In the genomic region with DNA sequence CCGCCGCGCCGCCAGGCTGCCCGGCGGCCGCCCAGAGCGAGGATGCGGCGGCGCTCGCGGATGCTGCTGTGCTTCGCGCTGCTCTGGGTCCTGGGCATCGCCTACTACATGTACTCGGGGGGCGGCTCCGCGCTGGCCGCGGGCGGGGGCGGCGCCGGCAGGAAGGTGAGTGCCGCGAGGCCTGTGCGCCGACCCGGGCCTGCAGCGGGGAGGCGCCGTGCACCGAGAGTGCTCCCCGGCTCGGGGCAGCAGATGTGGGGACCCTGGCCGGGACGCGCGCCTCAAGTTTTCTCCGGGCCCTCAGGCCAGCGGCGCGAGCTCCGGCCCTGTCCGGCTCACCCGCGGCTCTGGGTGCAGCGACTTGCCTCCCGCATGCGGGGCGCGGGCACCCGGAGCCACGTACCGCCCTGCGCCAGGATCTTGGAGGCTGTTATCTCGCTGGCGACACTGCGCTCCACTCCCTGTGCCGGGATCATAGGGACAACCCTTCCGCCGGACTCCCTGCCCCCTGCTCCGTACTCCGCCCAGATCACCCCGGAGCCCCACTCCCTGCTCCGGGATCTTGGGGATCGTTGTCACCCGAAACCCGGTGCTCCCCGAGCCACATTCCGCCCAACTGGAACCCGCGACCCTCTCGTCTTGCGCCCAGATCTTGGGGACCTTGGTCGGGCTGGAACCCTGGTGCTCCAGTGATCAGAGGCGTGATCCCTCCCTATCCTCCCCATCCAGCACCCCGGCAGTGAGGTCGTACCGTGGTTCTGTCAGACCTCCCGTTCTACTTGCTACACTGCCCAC, we compare ENCODE assay signal across 8 mouse cellular contexts. TPM values are rescaled to one million over a fixed set of nuclear protein-coding genes. Genes with fewer than 3 reads are reported as not detected.
DNase-seq lines count a peak whose midpoint lies in the region; ATAC-seq and TF ChIP-seq lines count a peak whose summit lies in the region.

No protein-coding gene starts in this region.

- H3K79me2 ChIP-seq in MEL (ENCODE audit: control insufficient read depth, insufficient read depth, low read length, poor library complexity), result peaks cover 2% of the 10 kb centered on the region; the same call in 1 of the 2 replicates

- peak; percentile 5; the same call in 1 of the 2 replicates for ATAC-seq in common myeloid progenitor, adult 5-6 weeks (replicated peaks; ENCODE audit: low read depth, poor library complexity, severe bottlenecking)

- peak overlapping the region; percentile 77 for H3K9ac ChIP-seq in MEL (ENCODE audit: control insufficient read depth, low read depth, low read length, poor library complexity, severe bottlenecking)

- no peaks in the 10 kb centered on the region for H3K9me3 ChIP-seq in MEL (replicated peaks; ENCODE audit: insufficient read depth, low read length)

- peak; percentile 95 for DNase-seq in heart, adult 11 months
- no peak for DNase-seq in heart, postnatal 14 days
- peak; percentile 46 for DNase-seq in MEL (ENCODE audit: low read depth, low spot score)
- peak; percentile 65 for DNase-seq in gastrocnemius, postnatal 14 days
- peak; percentile 31 for DNase-seq in kidney, adult 2 months
- DNase-seq in lung, postnatal 10 days, result peak; percentile 73

- H3K36me3 ChIP-seq in MEL (ENCODE audit: control insufficient read depth in 1 of 2, insufficient read depth in 2 of 2, low read length in 2 of 2), result no peaks in the 10 kb centered on the region
- H3K36me3 ChIP-seq in kidney, adult 2 months (ENCODE audit: control insufficient read depth, insufficient read depth, low read length), result no peaks in the 10 kb centered on the region
- H3K36me3 ChIP-seq in small intestine, adult 2 months (ENCODE audit: control insufficient read depth, insufficient read depth, low read length), result no peaks in the 10 kb centered on the region

- TF ChIP-seq EP300 in MEL (IDR thresholded peaks at IDR 0.05; ENCODE audit: low read depth in 1 of 2, low read length in 2 of 2), result no peak

- TF ChIP-seq POLR2A in MEL (IDR thresholded peaks at IDR 0.05; ENCODE audit: control insufficient read depth in 1 of 2, insufficient read depth in 1 of 2, low read depth in 1 of 2, low read length in 2 of 2, poor library complexity in 1 of 2), result peak in 1 of 2 experiments; percentile 39; a peak in 1 of 4 replicates
- TF ChIP-seq POLR2A in kidney, adult 2 months (IDR thresholded peaks at IDR 0.05; ENCODE audit: low read depth, low read length), result no peak
- peak; percentile 21; the same call in 1 of the 2 replicates for TF ChIP-seq POLR2A in small intestine, adult 2 months (IDR thresholded peaks at IDR 0.05; ENCODE audit: low read depth, low read length)

- no peak for TF ChIP-seq RAD21 in MEL (IDR thresholded peaks at IDR 0.05; ENCODE audit: low read depth, low read length)

- H3K27me3 ChIP-seq in MEL (ENCODE audit: control insufficient read depth in 1 of 2, insufficient read depth in 2 of 2, low read length in 2 of 2), result no peaks in the 10 kb centered on the region
- no peaks in the 10 kb centered on the region for H3K27me3 ChIP-seq in kidney, adult 2 months (replicated peaks; ENCODE audit: control insufficient read depth, insufficient read depth, low read length)
- no peaks in the 10 kb centered on the region for H3K27me3 ChIP-seq in small intestine, adult 2 months (ENCODE audit: control insufficient read depth, insufficient read depth, low read length)

- intact Hi-C loops in heart, postnatal 14 days (cut with DNase I), result loop anchor here (2.0 kb wide), 3 partner anchors 55 to 179 kb away; no protein-coding TSS in a partner anchor
- intact Hi-C loops in gastrocnemius, postnatal 14 days (cut with DNase I; ENCODE audit: low total_unique reads), result loop anchor here (5.0 to 10.0 kb wide), 2 partner anchors 53 to 116 kb away; no protein-coding TSS in a partner anchor

- H3K27ac ChIP-seq in MEL (ENCODE audit: control insufficient read depth, low read depth, low read length), result no peak overlapping the region
- 0 out of 2 replicates have a peak overlapping the region, but pooled peaks have one; percentile 19 for H3K27ac ChIP-seq in kidney, adult 2 months (ENCODE audit: insufficient read depth, low read depth, low read length)
- H3K27ac ChIP-seq in small intestine, adult 2 months (ENCODE audit: insufficient read depth, low read depth, low read length), result peak overlapping the region; percentile 44

- WGBS in kidney, adult 2 months, result 1% methylated on average over 79 of the region's 83 CpGs
- WGBS in small intestine, adult 2 months, result 2% methylated on average over 83 of the region's 83 CpGs

- no peak for TF ChIP-seq CTCF in MEL (IDR thresholded peaks at IDR 0.05 in 2 of 3, conservative IDR thresholded peaks at IDR 0.05 in 1 of 3; ENCODE audit: control insufficient read depth in 1 of 3, insufficient read depth in 1 of 3, low read depth in 2 of 3, low read length in 3 of 3, poor library complexity in 1 of 3, severe bottlenecking in 1 of 3)
- no peak for TF ChIP-seq CTCF in kidney, adult 2 months (conservative IDR thresholded peaks at IDR 0.05; ENCODE audit: insufficient read depth, insufficient read length, low read depth, low read length)
- 0 out of 2 replicates have a peak, but pooled peaks have one; percentile 13 for TF ChIP-seq CTCF in small intestine, adult 2 months (IDR thresholded peaks at IDR 0.05; ENCODE audit: extremely low read depth, insufficient read length, insufficient replicate concordance, low read depth, low read length)

- H3K4me3 ChIP-seq in MEL (ENCODE audit: control insufficient read depth in 1 of 2, insufficient read depth in 1 of 2, low read depth in 2 of 2, low read length in 2 of 2), result peak overlapping the region; percentile 68 to 79
- H3K4me3 ChIP-seq in kidney, adult 2 months (ENCODE audit: insufficient read depth, low read depth, low read length), result peak overlapping the region; percentile 91
- peak overlapping the region; percentile 84 for H3K4me3 ChIP-seq in small intestine, adult 2 months (ENCODE audit: low read depth, low read length)

- H3K4me1 ChIP-seq in MEL (ENCODE audit: control insufficient read depth in 1 of 2, insufficient read depth in 2 of 2, low read length in 2 of 2), result peaks cover 0 to 6% of the 10 kb centered on the region in 2 experiments; a peak in 2 of 4 replicates
- H3K4me1 ChIP-seq in kidney, adult 2 months (ENCODE audit: control insufficient read depth, insufficient read depth, low read length), result peaks cover 13% of the 10 kb centered on the region
- peaks cover 17% of the 10 kb centered on the region; the same call in 1 of the 2 replicates for H3K4me1 ChIP-seq in small intestine, adult 2 months (ENCODE audit: control insufficient read depth, insufficient read depth, insufficient read length, low read length)

TF ChIP-seq in MEL, 35 proteins besides CTCF, POLR2A, EP300 and RAD21:
- TF ChIP-seq BHLHE40 (IDR thresholded peaks at IDR 0.05; ENCODE audit: borderline replicate concordance, low read depth, low read length) (no peak), HCFC1 (IDR thresholded peaks at IDR 0.05; ENCODE audit: low read depth, low read length) (0 out of 2 replicates have a peak, but pooled peaks have one; percentile 6)

RNA-seq across cellular contexts. Expression of a gene that starts 0.5 kb away (rescaled TPM):
- total RNA-seq in heart, postnatal 14 days (2021), result 10 to 100 TPM; 41.9 to 42.7 TPM
- total RNA-seq in MEL (2012; rRNA removed), result 11.1 and 12.0 TPM in 2 replicates
- 10 to 100 TPM in 1 of 2 experiments, not detected in 1; 14.5 TPM for polyA plus RNA-seq in MEL (2012; ENCODE audit: insufficient read depth in 1 of 2, insufficient read length in 2 of 2, low read depth in 1 of 2, low replicate concordance in 2 of 2, missing spikeins in 1 of 2)
- total RNA-seq in common myeloid progenitor, adult 5-6 weeks (2017), result 10.1 and 31.0 TPM in 2 replicates
- 10 to 100 TPM; 30.4 to 32.4 TPM for total RNA-seq in gastrocnemius, postnatal 14 days (2021)
- polyA plus RNA-seq in kidney, adult 2 months (2012; rRNA removed), result 17.0 and 22.5 TPM in 2 replicates
- polyA plus RNA-seq in small intestine, adult 2 months (2012; rRNA removed), result 8.1 and 9.4 TPM in 2 replicates

Comparison
In these comparisons a context has a peak if more than half of its experiments do, and no peak if none do; other contexts are left out.
1. DNase-seq: peak in heart, adult 11 months (single experiment), MEL (single experiment), gastrocnemius, postnatal 14 days (single experiment), kidney, adult 2 months (single experiment) and lung, postnatal 10 days (single experiment); none in heart, postnatal 14 days (0 of 2).
2. Peak in every context shown above with its lines, with median percentiles within 50 percentile points of each other: H3K4me3 ChIP-seq.